Mouse (Mus musculus) testis, adult 2 months (tissue): ENCODE measurements around the gene Hist1h4f. TPM values are rescaled to one million over a fixed set of nuclear protein-coding genes. Genes with fewer than 3 reads are reported as not detected.
"Not testable (repeated sequence)": the region's sequence is repeated elsewhere in the genome, so short reads cannot be mapped to it uniquely, and the experiment has no call there.

Experiments used
- H3K27ac ChIP-seq: fragments of 200-500 bp; 2 replicates; pipeline ENCODE4 v1.5.1; 2012; ENCODE audit warnings: low read depth, low read length; ENCODE audit not compliant: control insufficient read depth, insufficient read depth
- H3K27me3 ChIP-seq: fragments of 200-500 bp; 2 replicates; pipeline ENCODE4 v1.6.1; 2012; ENCODE audit warnings: mild to moderate bottlenecking, low read length, moderate library complexity; ENCODE audit not compliant: control insufficient read depth, insufficient read depth
- H3K36me3 ChIP-seq: fragments of 200-500 bp; 2 replicates; pipeline ENCODE4 v1.6.1; 2012; ENCODE audit warnings: mild to moderate bottlenecking, low read length; ENCODE audit not compliant: control insufficient read depth, insufficient read depth
- H3K4me1 ChIP-seq: fragments of 200-500 bp; 2 replicates; pipeline ENCODE4 v1.6.1; 2012; ENCODE audit warnings: low read length; ENCODE audit not compliant: control insufficient read depth, insufficient read depth
- H3K4me3 ChIP-seq: fragments of 200-500 bp; 2 replicates; pipeline ENCODE4 v1.5.1; 2012; ENCODE audit warnings: low read depth, mild to moderate bottlenecking, low read length, moderate library complexity, mixed read lengths; ENCODE audit not compliant: control insufficient read depth
- CTCF ChIP-seq: fragments of 200-500 bp; IDR thresholded peaks from 2 replicates; pipeline ENCODE4 v1.5.1; 2012; ENCODE audit warnings: low read depth, mild to moderate bottlenecking, inconsistent platforms, low read length, moderate library complexity; ENCODE audit not compliant: control insufficient read depth, insufficient read depth, insufficient replicate concordance
- POLR2A ChIP-seq: fragments of 200-500 bp; IDR thresholded peaks from 2 replicates; pipeline ENCODE4 v1.6.1; 2012; ENCODE audit warnings: low read depth, mild to moderate bottlenecking, inconsistent platforms, low read length, moderate library complexity; ENCODE audit not compliant: control insufficient read depth
- polyA plus RNA-seq: library from polyadenylated mRNA; depleted of rRNA; stranded (reverse); fragments of >200 nt; gene quantifications from 2 replicates; pipeline ENCODE4 v1.2.3, GENCODE M21; 2012

The Hist1h4f gene
- polyA plus RNA-seq, 1 experiment, result 2.1 TPM

GRCm38 (mm10) chr13:23571022-23571503 lies 19.6 kb upstream of the Hist1h4f start, which contains the start of the genes Hist1h2ae and Hist1h2bg:
Gene Hist1h2ae (minus strand): TSS chr13:23571220.
Gene Hist1h2bg (plus strand): TSS chr13:23571396.
- H3K4me1 ChIP-seq, result peaks cover 4% of the 10 kb centered on the region
- TF ChIP-seq POLR2A (no peak), CTCF (no peak)
- peak within 1 kb of the TSS; percentile 62; the same call in 1 of the 2 replicates for H3K27ac ChIP-seq
- H3K4me3 ChIP-seq, result peak within 1 kb of the TSS; percentile 44
- no peaks in the 10 kb centered on the region for H3K36me3 ChIP-seq
- H3K27me3 ChIP-seq, result no peaks in the 10 kb centered on the region

- not testable (repeated sequence) for H3K27me3 ChIP-seq, H3K36me3 ChIP-seq, H3K4me1 ChIP-seq
- H3K27ac ChIP-seq, result peak overlapping the region; percentile 62; the same call in 1 of the 2 replicates
- peak overlapping the region; percentile 44 for H3K4me3 ChIP-seq
These were observed 19.0 kb upstream of the Hist1h4f start for GRCm38 (mm10) chr13:23570261-23571021.

GRCm38 (mm10) chr13:23564482-23564881 lies 13.0 kb upstream of the Hist1h4f start:
- Histone ChIP-seq H3K27me3 (no peaks in the 10 kb centered on the region), H3K4me1 (peaks cover 4% of the 10 kb centered on the region), H3K36me3 (no peaks in the 10 kb centered on the region), H3K4me3 (no peak overlapping the region), H3K27ac (no peak overlapping the region)
- no peak for TF ChIP-seq CTCF
- TF ChIP-seq POLR2A, result no peak

GRCm38 (mm10) chr13:23562699-23563462 lies 11.4 kb upstream of the Hist1h4f start:
- peak overlapping the region; percentile 34; the same call in 1 of the 2 replicates for H3K4me3 ChIP-seq
- H3K4me1 ChIP-seq, result peaks cover 4% of the 10 kb centered on the region
- H3K27ac ChIP-seq, result peak overlapping the region; percentile 75
- TF ChIP-seq CTCF, result no peak
- no peak for TF ChIP-seq POLR2A
- no peaks in the 10 kb centered on the region for H3K36me3 ChIP-seq
- no peaks in the 10 kb centered on the region for H3K27me3 ChIP-seq

- peak within 1 kb of the TSS; percentile 81 for H3K4me3 ChIP-seq
- TF ChIP-seq POLR2A, result peak; percentile 83
- not testable (repeated sequence) for H3K4me1 ChIP-seq, H3K36me3 ChIP-seq, H3K27me3 ChIP-seq
- peak within 1 kb of the TSS; percentile 75 for H3K27ac ChIP-seq
These were observed 10.6 kb upstream of the Hist1h4f start, which contains the start of gene Hist1h3e for GRCm38 (mm10) chr13:23561883-23562659. Gene Hist1h3e (minus strand): TSS chr13:23562369.

- H3K27me3 ChIP-seq, H3K27ac ChIP-seq, H3K36me3 ChIP-seq, H3K4me3 ChIP-seq, H3K4me1 ChIP-seq: not testable (repeated sequence)
These were observed 10.1 kb upstream of the Hist1h4f start for GRCm38 (mm10) chr13:23561531-23561882.

GRCm38 (mm10) chr13:23560699-23561098 lies 9.3 kb upstream of the Hist1h4f start:
- not testable (repeated sequence) for H3K27me3 ChIP-seq, H3K27ac ChIP-seq, H3K4me3 ChIP-seq, H3K36me3 ChIP-seq, H3K4me1 ChIP-seq
